Mouse (Mus musculus) left cerebral cortex, postnatal 25 days (tissue): ENCODE results near the gene Srsf1. TPM values are rescaled to one million over a fixed set of nuclear protein-coding genes. Genes with fewer than 3 reads are reported as not detected.
A peak's percentile ranks its signal among the peaks of the same experiment; 100 is the strongest.
"Not testable (repeated sequence)": the region's sequence is repeated elsewhere in the genome, so short reads cannot be mapped to it uniquely, and the experiment has no call there.

Source experiments
- DNase-seq, 2 experiments: peaks; one replicate each; pipeline ENCODE4 v3.0.0; 2022; ENCODE audit warnings: low spot score in 2 of 2, mixed read lengths in 1 of 2
- intact Hi-C: fragments of 180-260 bp; cut with DNase I; formaldehyde crosslinking; loops from one replicate; pipeline ENCODE4 v1.15.1; 2025
- total RNA-seq, 2 experiments: library from RNA; stranded (reverse); gene quantifications; 2 replicates each; pipeline ENCODE4 v1.2.3; 2021

Gene Srsf1
- total RNA-seq, 2 experiments from 2014 or later = 177 to 190 TPM

- peak in 1 of 2 experiments; percentile 7 for DNase-seq
- intact Hi-C loops = no loop called here
Observed at GRCm38 (mm10) chr11:88036761-88037251, 10.4 kb upstream of the Srsf1 start.

- DNase-seq = no peak
- intact Hi-C loops = no loop called here
Observed at GRCm38 (mm10) chr11:88037386-88037785, 9.8 kb upstream of the Srsf1 start.

GRCm38 (mm10) chr11:88039066-88039465 is 8.1 kb upstream of the Srsf1 start:
- no peak for DNase-seq
- intact Hi-C loops = no loop called here

GRCm38 (mm10) chr11:88044314-88044713 is 2.9 kb upstream of the Srsf1 start:
- DNase-seq = no peak
- intact Hi-C loops = no loop called here

- DNase-seq, intact Hi-C loops: not testable (repeated sequence)
Observed at GRCm38 (mm10) chr11:88045159-88045558, 2.0 kb upstream of the Srsf1 start.

GRCm38 (mm10) chr11:88045878-88046277 is 1.3 kb upstream of the Srsf1 start:
- intact Hi-C loops = no loop called here
- DNase-seq = no peak

- DNase-seq = peak in 1 of 2 experiments; percentile 18
- intact Hi-C loops = no loop called here
Observed at GRCm38 (mm10) chr11:88046323-88046937, 743 bp upstream of the Srsf1 start.

GRCm38 (mm10) chr11:88047871-88048531 is 828 bp downstream of the Srsf1 start:
- peak; percentile 67 to 72 for DNase-seq
- intact Hi-C loops = loop anchor here (1.0 kb wide), 1 partner anchor 61 kb away; the partner anchor contains the start of gene Dynll2

- intact Hi-C loops = no loop called here
- DNase-seq = peak in 1 of 2 experiments; percentile 19
Observed at GRCm38 (mm10) chr11:88048961-88049670, 1.9 kb downstream of the Srsf1 start.

GRCm38 (mm10) chr11:88049732-88050131 is 2.6 kb downstream of the Srsf1 start:
- no peak for DNase-seq
- intact Hi-C loops = no loop called here

GRCm38 (mm10) chr11:88052638-88053037 is 5.5 kb downstream of the Srsf1 start:
- intact Hi-C loops = no loop called here
- DNase-seq = no peak

- intact Hi-C loops = no loop called here
- no peak for DNase-seq
Observed at GRCm38 (mm10) chr11:88053821-88054220, 6.6 kb downstream of the Srsf1 start.

GRCm38 (mm10) chr11:88054589-88054988 is 7.4 kb downstream of the Srsf1 start:
- intact Hi-C loops = no loop called here
- DNase-seq = peak; percentile 45 to 48

GRCm38 (mm10) chr11:88055777-88056176 is 8.6 kb downstream of the Srsf1 start:
- DNase-seq = no peak
- intact Hi-C loops = no loop called here

- intact Hi-C loops = loop anchor here (2.0 kb wide), 1 partner anchor 139 kb away; no protein-coding TSS in a partner anchor
- DNase-seq = no peak
Observed at GRCm38 (mm10) chr11:88057788-88058187, 10.6 kb downstream of the Srsf1 start.

- intact Hi-C loops = loop anchor here (2.0 kb wide), 1 partner anchor 138 kb away; no protein-coding TSS in a partner anchor
- DNase-seq = peak; percentile 33 to 37
Observed at GRCm38 (mm10) chr11:88059141-88059540, 12.0 kb downstream of the Srsf1 start.

- DNase-seq = no peak
- intact Hi-C loops = no loop called here
Observed at GRCm38 (mm10) chr11:88061892-88062625, 14.9 kb downstream of the Srsf1 start.

- intact Hi-C loops = no loop called here
- DNase-seq = no peak
Observed at GRCm38 (mm10) chr11:88065732-88066131, 18.6 kb downstream of the Srsf1 start.

- intact Hi-C loops = no loop called here
- DNase-seq = no peak
Observed at GRCm38 (mm10) chr11:88067191-88067585, 20.0 kb downstream of the Srsf1 start.
